Mouse (Mus musculus) ES-E14 (cell line): ENCODE measurements around the gene Zkscan5. TPM values are rescaled to one million over a fixed set of nuclear protein-coding genes. Genes with fewer than 3 reads are reported as not detected.
A peak's percentile ranks its signal among the peaks of the same experiment; 100 is the strongest.

Source experiments
- DNase-seq: peaks from one replicate; pipeline ENCODE4 v3.0.0-alpha.2; 2013; ENCODE audit warnings: low read depth, low spot score
- H3K27ac ChIP-seq: 2 replicates; pipeline ENCODE4 v1.5.1; 2012; ENCODE audit warnings: low read depth, mild to moderate bottlenecking, low read length, moderate library complexity, mixed read lengths; ENCODE audit not compliant: poor library complexity, insufficient read depth, severe bottlenecking
- H3K36me3 ChIP-seq: 2 replicates; pipeline ENCODE4 v1.6.1; 2012; ENCODE audit warnings: mild to moderate bottlenecking, low read length, moderate library complexity, mixed read lengths; ENCODE audit not compliant: control insufficient read depth, poor library complexity, insufficient read depth, severe bottlenecking
- H3K4me1 ChIP-seq, 2 experiments: fragments of 150-350 bp in 1 of 2; sonication (generic) in 1 of 2; 2 replicates each; pipeline ENCODE4 v1.6.1; 2012; ENCODE audit warnings: low read length in 2 of 2, mild to moderate bottlenecking in 1 of 2, mixed read lengths in 1 of 2; ENCODE audit not compliant: control insufficient read depth in 2 of 2, insufficient read depth in 2 of 2, poor library complexity in 1 of 2
- H3K4me3 ChIP-seq, 2 experiments: fragments of 150-350 bp in 1 of 2; sonication (generic) in 1 of 2; 2 replicates each; pipeline ENCODE4 v1.5.1; 2012; ENCODE audit warnings: low read length in 2 of 2, low read depth in 1 of 2, mild to moderate bottlenecking in 1 of 2, mixed read lengths in 1 of 2; ENCODE audit not compliant: insufficient read depth in 1 of 2, poor library complexity in 1 of 2, severe bottlenecking in 1 of 2
- H3K9ac ChIP-seq: 2 replicates; pipeline ENCODE4 v1.6.1; 2012; ENCODE audit warnings: low read depth, mild to moderate bottlenecking, low read length, mixed read lengths; ENCODE audit not compliant: poor library complexity, insufficient read depth, severe bottlenecking
- H3K9me3 ChIP-seq: fragments of 150-350 bp; sonication (generic); 2 replicates; pipeline ENCODE4 v1.6.1; 2012; ENCODE audit warnings: low read depth, mild to moderate bottlenecking, low read length; ENCODE audit not compliant: control insufficient read depth, insufficient read depth
- CHD2 ChIP-seq: IDR thresholded peaks from 2 replicates; pipeline ENCODE4 v1.6.1; 2014; ENCODE audit warnings: mild to moderate bottlenecking, low read depth, low read length, inconsistent platforms
- HCFC1 ChIP-seq: IDR thresholded peaks from 2 replicates; pipeline ENCODE4 v1.6.1; 2012; ENCODE audit warnings: low read length, inconsistent platforms, borderline replicate concordance; ENCODE audit not compliant: insufficient read depth
- MAFK ChIP-seq: IDR thresholded peaks from 2 replicates; pipeline ENCODE4 v1.6.1; 2014; ENCODE audit warnings: mild to moderate bottlenecking, low read depth, low read length, inconsistent platforms; ENCODE audit not compliant: insufficient read depth
- ZC3H11A ChIP-seq: IDR thresholded peaks from 2 replicates; pipeline ENCODE4 v1.6.1; 2012; ENCODE audit warnings: low read depth, mild to moderate bottlenecking, inconsistent platforms, low read length, borderline replicate concordance
- ZNF384 ChIP-seq: IDR thresholded peaks from 2 replicates; pipeline ENCODE4 v1.6.1; 2012; ENCODE audit warnings: low read depth, low read length, inconsistent platforms
- in situ Hi-C, 2 experiments: fragments of 600-800 bp; cut with MboI; formaldehyde crosslinking; loops; one replicate each; pipeline ENCODE4 v1.15.1; 2025; ENCODE audit warnings: low sequenced_read_pairs in 2 of 2, inconsistent platforms in 1 of 2; ENCODE audit not compliant: unreplicated experiment in 2 of 2
- total RNA-seq: library from RNA; depleted of rRNA; stranded (reverse); fragments of 300-350 nt; gene quantifications from 2 replicates; pipeline ENCODE4 v1.2.3, GENCODE M21; 2012

Zkscan5 gene
- total RNA-seq, 1 experiment, result 16.9 TPM

DNA sequence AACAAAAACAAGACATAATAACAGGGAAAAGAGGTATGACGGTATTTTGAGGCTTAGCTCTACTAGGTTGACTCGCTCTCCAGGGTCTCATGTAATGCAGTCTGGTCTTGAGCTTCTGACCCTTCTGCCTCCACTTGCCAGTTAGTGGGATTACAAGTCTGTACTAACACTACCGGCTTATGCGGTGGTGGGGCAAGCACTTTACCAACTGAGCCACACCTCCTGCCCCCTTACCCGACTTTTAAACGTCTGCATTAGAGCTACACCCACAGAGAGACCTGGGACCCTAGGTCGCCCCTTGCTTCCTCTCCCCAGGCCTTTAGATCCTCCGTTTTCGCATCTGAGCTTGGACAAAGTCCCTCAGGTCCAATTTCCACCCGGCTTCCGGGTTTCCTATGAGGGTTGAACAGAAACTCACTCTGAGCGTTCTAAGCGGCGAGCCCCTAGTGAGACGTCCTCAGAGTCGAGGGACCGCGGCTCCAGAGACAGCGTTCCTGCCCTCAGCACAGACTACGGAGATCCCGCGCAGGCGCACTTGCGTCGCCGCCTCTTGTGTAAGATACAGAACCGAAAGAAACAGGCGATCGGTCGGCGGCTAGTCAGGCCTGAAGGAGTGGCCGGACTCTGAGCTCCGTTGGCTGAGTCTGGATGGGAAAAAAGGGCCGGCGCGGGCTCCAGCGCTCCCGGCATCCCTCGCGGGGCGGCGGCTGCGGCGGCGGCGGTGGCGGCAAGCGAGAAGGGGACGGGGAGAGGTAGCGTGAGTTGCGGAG is 37.6 kb upstream of the Zkscan5 start, which contains the start of the genes Ptcd1 and Cpsf4:
Gene Ptcd1 (minus strand): TSS at position 573 of the 770 bp plus-strand sequence.
Gene Cpsf4 (plus strand): TSS at position 678 of the 770 bp plus-strand sequence.
- in situ Hi-C loops, result no loop called here
- peak; percentile 83 for TF ChIP-seq HCFC1
- no peak for TF ChIP-seq MAFK
- DNase-seq, result peak; percentile 99
- H3K9me3 ChIP-seq, result no peaks in the 10 kb centered on the region
- H3K4me3 ChIP-seq, result peak within 1 kb of the TSS; percentile 93 to 100
- peaks cover 14% of the 10 kb centered on the region for H3K36me3 ChIP-seq
- H3K9ac ChIP-seq, result peak within 1 kb of the TSS; percentile 97
- H3K27ac ChIP-seq, result peak within 1 kb of the TSS; percentile 74
- H3K4me1 ChIP-seq, result peaks cover 2 to 6% of the 10 kb centered on the region in 2 experiments; a peak in 2 of 4 replicates

DNA sequence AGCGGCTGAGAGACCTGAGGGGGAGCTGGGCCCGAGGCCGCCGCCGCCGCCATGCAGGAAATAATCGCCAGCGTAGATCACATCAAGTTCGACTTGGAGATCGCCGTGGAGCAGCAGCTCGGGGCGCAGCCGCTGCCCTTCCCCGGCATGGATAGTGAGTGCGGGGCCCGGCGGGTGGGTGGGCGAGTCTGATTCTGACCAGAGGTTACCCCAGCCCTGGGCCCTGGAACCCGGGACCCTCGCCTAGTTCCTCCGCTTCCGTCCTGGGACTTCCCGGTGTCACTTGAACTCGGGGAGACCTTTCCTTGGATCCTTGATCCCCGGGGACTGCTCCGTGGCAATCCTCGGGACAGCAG is 37.1 kb upstream of the Zkscan5 start:
- in situ Hi-C loops, result no loop called here
- Histone ChIP-seq H3K27ac (peak overlapping the region; percentile 74), H3K4me1 (peaks cover 2 to 6% of the 10 kb centered on the region in 2 experiments; a peak in 2 of 4 replicates), H3K36me3 (peaks cover 18% of the 10 kb centered on the region), H3K4me3 (peak overlapping the region; percentile 93 to 100), H3K9me3 (no peaks in the 10 kb centered on the region), H3K9ac (peak overlapping the region; percentile 97)
- DNase-seq, result no peak
- TF ChIP-seq ZC3H11A (no peak), CHD2 (no peak), HCFC1 (no peak), MAFK (no peak), ZNF384 (no peak)

DNA sequence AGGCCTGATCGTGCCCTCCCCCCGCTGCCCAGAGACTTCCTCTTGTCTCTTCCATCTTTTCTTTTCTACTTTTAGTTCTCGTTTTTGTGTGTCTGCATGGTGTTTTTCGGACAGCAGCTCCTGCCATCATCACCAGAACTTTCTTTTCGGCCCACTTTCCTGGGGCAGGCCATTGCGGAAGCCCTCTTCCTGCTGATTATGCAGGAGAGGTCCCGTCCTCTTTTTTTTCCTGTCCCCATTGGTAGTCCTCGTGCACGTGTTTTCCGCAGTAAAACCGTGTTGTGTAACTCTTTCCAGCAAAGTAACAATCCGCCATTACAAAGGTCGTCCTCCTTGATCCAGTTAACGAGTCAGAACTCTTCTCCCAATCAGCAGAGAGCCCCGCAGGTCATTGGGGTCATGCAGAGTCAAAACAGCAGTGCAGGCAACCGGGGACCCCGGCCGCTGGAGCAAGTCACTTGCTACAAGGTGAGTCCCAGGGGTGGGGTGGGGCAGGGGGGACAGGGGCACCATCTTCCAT is 25.8 kb upstream of the Zkscan5 start:
- Histone ChIP-seq H3K4me1 (peaks cover 0 to 1% of the 10 kb centered on the region in 2 experiments; a peak in 1 of 4 replicates), H3K36me3 (peaks cover 88% of the 10 kb centered on the region), H3K4me3 (no peak overlapping the region), H3K27ac (no peak overlapping the region), H3K9me3 (no peaks in the 10 kb centered on the region), H3K9ac (no peak overlapping the region)
- in situ Hi-C loops, result no loop called here
- DNase-seq, result no peak
- TF ChIP-seq CHD2 (no peak), ZC3H11A (no peak), HCFC1 (no peak), ZNF384 (no peak), MAFK (no peak)

DNA sequence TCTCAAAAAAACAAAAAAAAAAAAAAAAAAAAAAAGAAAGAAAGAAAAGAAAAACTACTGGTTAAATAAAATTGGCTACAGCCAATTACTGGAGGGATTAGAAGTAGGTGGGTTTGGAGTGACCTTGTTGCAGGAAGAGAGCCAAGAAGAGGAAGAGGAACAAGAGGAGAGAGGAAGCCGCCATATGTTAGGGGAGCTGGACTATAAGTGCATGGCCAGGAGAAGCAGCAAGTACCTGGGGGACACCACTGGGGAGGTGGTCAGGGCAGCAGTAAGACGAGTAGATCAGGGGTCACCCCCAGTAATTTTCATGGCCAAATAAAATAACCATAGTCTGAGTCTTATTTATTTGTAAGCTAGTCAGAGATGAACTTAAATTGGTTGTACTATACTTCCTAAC is 19.1 kb upstream of the Zkscan5 start:
- no peak for TF ChIP-seq ZC3H11A
- no peak for TF ChIP-seq CHD2
- no peak for TF ChIP-seq HCFC1
- no peak for TF ChIP-seq ZNF384
- no peak for TF ChIP-seq MAFK
- Histone ChIP-seq H3K4me1 (peaks cover 0 to 2% of the 10 kb centered on the region in 2 experiments; a peak in 1 of 4 replicates), H3K36me3 (peaks cover 55% of the 10 kb centered on the region), H3K9me3 (no peaks in the 10 kb centered on the region), H3K4me3 (no peak overlapping the region), H3K27ac (no peak overlapping the region), H3K9ac (no peak overlapping the region)
- in situ Hi-C loops, result no loop called here
- DNase-seq, result no peak
